Mouse (Mus musculus): Measurements from ENCODE around the gene Pkd2l1.

GRCm38 (mm10) chr19:44127729-44128497 is 64.3 kb downstream of the Pkd2l1 start:
- TF ChIP-seq CTCF (IDR thresholded peaks at IDR 0.05; ENCODE audit: low read depth) (no peak), EP300 (IDR thresholded peaks at IDR 0.05; ENCODE audit: low read depth) (no peak)

Data from liver, embryonic 14.5 days (tissue).